Mouse (Mus musculus): ENCODE data around the gene Plagl1. TPM values are rescaled to one million over a fixed set of nuclear protein-coding genes. Genes with fewer than 3 reads are reported as not detected.

Plagl1 gene
- polyA plus RNA-seq, 1 experiment from 2014 or later: 55.8 TPM

DNA sequence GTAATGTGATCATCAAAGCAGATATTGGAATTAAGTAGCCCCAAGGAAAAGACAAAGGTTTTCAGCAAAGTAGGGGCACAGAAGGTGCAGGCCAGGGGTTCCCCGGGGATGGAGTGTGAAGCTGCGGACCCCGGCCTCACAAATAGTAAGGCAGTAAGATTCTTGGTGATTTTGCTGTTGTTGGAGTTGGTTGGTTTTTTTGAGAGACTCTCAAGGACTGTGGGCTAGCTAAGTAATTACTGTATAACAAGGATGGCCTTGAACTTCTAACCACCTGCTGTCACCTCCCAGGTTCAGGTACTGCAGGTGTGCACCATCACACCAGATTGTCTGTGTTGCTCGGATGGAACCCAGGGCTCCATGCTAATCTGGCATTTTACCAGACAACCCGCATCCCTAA lies 30.9 kb upstream of the Plagl1 start:
- H3K27me3 ChIP-seq (ENCODE audit: control insufficient read depth, insufficient read depth, low read length): no peaks in the 10 kb centered on the region
- no peaks in the 10 kb centered on the region for H3K4me1 ChIP-seq (ENCODE audit: control insufficient read depth, insufficient read depth, low read length)
- H3K9me3 ChIP-seq (ENCODE audit: control insufficient read depth, low read length): no peaks in the 10 kb centered on the region
- H3K9ac ChIP-seq (replicated peaks; ENCODE audit: low read length): no peak overlapping the region
- H3K4me2 ChIP-seq (ENCODE audit: low read length): no peak overlapping the region
- no peak overlapping the region for H3K4me3 ChIP-seq (replicated peaks; ENCODE audit: low read depth, low read length)
- no peak for DNase-seq
- no peak overlapping the region for H3K27ac ChIP-seq (replicated peaks; ENCODE audit: low read depth, low read length)
- WGBS: 95% methylated on average over 5 of the region's 5 CpGs
- H3K36me3 ChIP-seq (ENCODE audit: control insufficient read depth, insufficient read depth, low read length): no peaks in the 10 kb centered on the region
- ATAC-seq (ENCODE audit: low FRiP score, low TSS enrichment): no peak

DNA sequence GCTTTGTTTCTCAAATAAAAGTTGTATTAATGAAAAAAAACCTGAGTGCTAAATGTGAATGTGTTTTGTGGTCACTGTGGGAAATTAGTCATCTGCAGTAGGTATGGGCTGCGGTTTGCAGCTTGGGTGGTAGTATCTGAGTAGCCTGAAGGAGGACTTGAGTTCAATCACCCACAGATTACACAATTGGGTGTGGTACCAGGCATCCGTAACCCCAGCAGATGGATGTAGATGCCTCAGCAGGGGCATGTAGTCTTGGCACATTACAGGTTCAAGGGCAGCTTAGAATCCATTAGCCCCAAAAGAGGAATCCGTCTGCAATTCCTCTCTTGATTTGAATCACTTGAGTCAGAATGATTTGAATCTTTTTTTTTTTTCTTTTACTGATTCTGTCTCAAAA lies 25.0 kb upstream of the Plagl1 start:
- Histone ChIP-seq H3K4me3 (replicated peaks; ENCODE audit: low read depth, low read length) (no peak overlapping the region), H3K9me3 (ENCODE audit: control insufficient read depth, low read length) (no peaks in the 10 kb centered on the region), H3K9ac (replicated peaks; ENCODE audit: low read length) (no peak overlapping the region), H3K27me3 (ENCODE audit: control insufficient read depth, insufficient read depth, low read length) (no peaks in the 10 kb centered on the region), H3K4me1 (ENCODE audit: control insufficient read depth, insufficient read depth, low read length) (no peaks in the 10 kb centered on the region), H3K27ac (replicated peaks; ENCODE audit: low read depth, low read length) (no peak overlapping the region), H3K4me2 (ENCODE audit: low read length) (no peak overlapping the region), H3K36me3 (ENCODE audit: control insufficient read depth, insufficient read depth, low read length) (no peaks in the 10 kb centered on the region)
- no peak for DNase-seq
- ATAC-seq (ENCODE audit: low FRiP score, low TSS enrichment): no peak
- 89% methylated on average over 3 of the region's 3 CpGs for WGBS

DNA sequence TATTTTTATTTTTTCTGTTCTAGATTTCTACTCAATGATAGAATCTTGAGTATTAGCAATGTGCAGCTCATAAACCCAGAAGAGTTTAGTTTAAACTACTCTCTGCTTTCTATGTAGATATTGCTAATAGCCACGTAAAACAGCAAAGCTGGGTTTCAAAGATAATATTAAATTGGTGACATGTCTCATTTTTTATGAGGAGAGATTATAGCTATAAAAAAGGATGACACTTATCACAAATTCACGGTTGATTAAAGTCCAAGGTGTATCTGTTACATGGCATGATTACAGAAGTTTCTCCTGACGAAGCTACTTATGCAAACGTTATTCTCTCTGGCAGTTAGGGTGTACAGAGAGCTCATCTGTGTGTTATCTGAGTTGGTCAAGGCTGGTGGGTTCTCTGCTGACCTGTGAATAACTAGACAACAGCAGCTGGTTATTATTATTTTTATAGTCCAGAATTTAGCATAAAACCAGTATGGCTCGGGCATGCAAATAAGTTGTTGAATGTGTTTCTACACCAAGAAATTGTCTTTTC lies 20.6 kb upstream of the Plagl1 start:
- Histone ChIP-seq H3K9ac (replicated peaks; ENCODE audit: low read length) (no peak overlapping the region), H3K36me3 (ENCODE audit: control insufficient read depth, insufficient read depth, low read length) (no peaks in the 10 kb centered on the region), H3K4me2 (ENCODE audit: low read length) (no peak overlapping the region), H3K27me3 (ENCODE audit: control insufficient read depth, insufficient read depth, low read length) (no peaks in the 10 kb centered on the region), H3K9me3 (ENCODE audit: control insufficient read depth, low read length) (no peaks in the 10 kb centered on the region), H3K4me3 (replicated peaks; ENCODE audit: low read depth, low read length) (no peak overlapping the region), H3K27ac (replicated peaks; ENCODE audit: low read depth, low read length) (no peak overlapping the region), H3K4me1 (ENCODE audit: control insufficient read depth, insufficient read depth, low read length) (no peaks in the 10 kb centered on the region)
- WGBS: 88% methylated on average over 5 of the region's 5 CpGs
- ATAC-seq (ENCODE audit: low FRiP score, low TSS enrichment) (no peak), DNase-seq (no peak)

DNA sequence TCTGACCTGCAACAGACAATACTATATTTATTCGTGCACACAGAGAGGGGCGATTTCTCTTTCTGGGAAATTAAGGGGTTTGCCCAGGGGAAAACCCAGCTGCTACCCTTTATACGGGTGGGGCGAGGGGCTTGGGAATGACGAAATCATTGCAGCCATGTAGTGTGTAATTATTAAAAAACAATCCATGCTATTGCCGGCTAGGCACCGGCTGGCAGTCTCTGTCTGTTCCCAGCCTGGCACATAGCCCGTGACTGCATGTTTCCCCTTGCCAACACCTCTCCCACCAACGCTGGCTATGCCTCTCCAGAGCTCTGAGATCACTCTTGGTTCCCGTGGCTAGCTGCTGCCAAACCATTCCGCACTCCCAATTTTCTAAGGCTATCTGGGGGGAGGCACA lies 15.6 kb upstream of the Plagl1 start:
- DNase-seq (peak; percentile 26), ATAC-seq (ENCODE audit: low FRiP score, low TSS enrichment) (no peak)
- no peak overlapping the region for H3K9ac ChIP-seq (replicated peaks; ENCODE audit: low read length)
- no peaks in the 10 kb centered on the region for H3K27me3 ChIP-seq (ENCODE audit: control insufficient read depth, insufficient read depth, low read length)
- 85% methylated on average over 11 of the region's 11 CpGs for WGBS
- H3K27ac ChIP-seq (replicated peaks; ENCODE audit: low read depth, low read length): no peak overlapping the region
- H3K4me2 ChIP-seq (ENCODE audit: low read length): no peak overlapping the region
- H3K9me3 ChIP-seq (ENCODE audit: control insufficient read depth, low read length): no peaks in the 10 kb centered on the region
- no peak overlapping the region for H3K4me3 ChIP-seq (replicated peaks; ENCODE audit: low read depth, low read length)
- no peaks in the 10 kb centered on the region for H3K4me1 ChIP-seq (ENCODE audit: control insufficient read depth, insufficient read depth, low read length)
- H3K36me3 ChIP-seq (ENCODE audit: control insufficient read depth, insufficient read depth, low read length): no peaks in the 10 kb centered on the region

DNA sequence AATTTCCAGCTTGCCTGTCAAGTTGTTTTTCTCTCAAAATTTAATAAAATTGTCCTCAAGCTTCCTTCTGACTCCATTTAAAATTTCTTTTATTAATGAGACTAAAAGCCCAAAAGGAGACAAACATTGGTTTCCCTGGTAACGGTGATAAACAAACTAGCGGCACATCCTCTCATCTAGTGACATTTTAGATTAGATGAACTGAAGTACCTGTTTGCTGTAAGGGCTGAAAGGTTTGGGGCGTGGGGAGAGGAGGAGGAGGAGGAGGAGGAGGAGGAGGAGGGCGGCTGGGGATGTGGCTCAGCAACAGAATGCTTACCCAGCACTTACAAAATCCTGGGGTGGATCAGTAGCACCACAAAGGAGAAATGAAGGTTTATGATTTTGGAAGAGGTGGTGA lies 12.5 kb upstream of the Plagl1 start:
- DNase-seq (peak; percentile 15), ATAC-seq (ENCODE audit: low FRiP score, low TSS enrichment) (no peak)
- H3K9me3 ChIP-seq (ENCODE audit: control insufficient read depth, low read length): no peaks in the 10 kb centered on the region
- H3K4me3 ChIP-seq (replicated peaks; ENCODE audit: low read depth, low read length): no peak overlapping the region
- H3K4me1 ChIP-seq (ENCODE audit: control insufficient read depth, insufficient read depth, low read length): no peaks in the 10 kb centered on the region
- no peak overlapping the region for H3K27ac ChIP-seq (replicated peaks; ENCODE audit: low read depth, low read length)
- no peaks in the 10 kb centered on the region for H3K27me3 ChIP-seq (ENCODE audit: control insufficient read depth, insufficient read depth, low read length)
- no peaks in the 10 kb centered on the region for H3K36me3 ChIP-seq (ENCODE audit: control insufficient read depth, insufficient read depth, low read length)
- H3K4me2 ChIP-seq (ENCODE audit: low read length): no peak overlapping the region
- no peak overlapping the region for H3K9ac ChIP-seq (replicated peaks; ENCODE audit: low read length)
- WGBS: 48% methylated on average over 4 of the region's 4 CpGs

- no peak for ATAC-seq (ENCODE audit: low FRiP score, low TSS enrichment)
- Histone ChIP-seq H3K4me2 (ENCODE audit: low read length) (no peak overlapping the region), H3K4me3 (replicated peaks; ENCODE audit: low read depth, low read length) (no peak overlapping the region), H3K9ac (replicated peaks; ENCODE audit: low read length) (no peak overlapping the region), H3K27me3 (ENCODE audit: control insufficient read depth, insufficient read depth, low read length) (peaks cover 17% of the 10 kb centered on the region), H3K4me1 (ENCODE audit: control insufficient read depth, insufficient read depth, low read length) (peaks cover 7% of the 10 kb centered on the region), H3K36me3 (ENCODE audit: control insufficient read depth, insufficient read depth, low read length) (no peaks in the 10 kb centered on the region), H3K27ac (replicated peaks; ENCODE audit: low read depth, low read length) (no peak overlapping the region), H3K9me3 (ENCODE audit: control insufficient read depth, low read length) (no peaks in the 10 kb centered on the region)
- WGBS: 86% methylated on average over 6 of the region's 6 CpGs
- DNase-seq: no peak
These were observed 3.4 kb upstream of the Plagl1 start for GRCm38 (mm10) chr10:13056863-13057381.

GRCm38 (mm10) chr10:13060821-13061671 lies 742 bp downstream of the Plagl1 start:
- Histone ChIP-seq H3K9ac (replicated peaks; ENCODE audit: low read length) (peak overlapping the region; percentile 57; the same call in 1 of the 2 replicates), H3K27ac (replicated peaks; ENCODE audit: low read depth, low read length) (no peak overlapping the region), H3K4me2 (ENCODE audit: low read length) (peak overlapping the region; percentile 85), H3K4me3 (replicated peaks; ENCODE audit: low read depth, low read length) (peak overlapping the region; percentile 42), H3K36me3 (ENCODE audit: control insufficient read depth, insufficient read depth, low read length) (no peaks in the 10 kb centered on the region), H3K9me3 (ENCODE audit: control insufficient read depth, low read length) (no peaks in the 10 kb centered on the region), H3K4me1 (ENCODE audit: control insufficient read depth, insufficient read depth, low read length) (peaks cover 7% of the 10 kb centered on the region), H3K27me3 (ENCODE audit: control insufficient read depth, insufficient read depth, low read length) (peaks cover 18% of the 10 kb centered on the region)
- peak; percentile 60 for DNase-seq
- WGBS: 6% methylated on average over 46 of the region's 46 CpGs
- peak; percentile 55; the same call in 1 of the 2 replicates for ATAC-seq (ENCODE audit: low FRiP score, low TSS enrichment)

GRCm38 (mm10) chr10:13062373-13062772 lies 2.1 kb downstream of the Plagl1 start:
- no peaks in the 10 kb centered on the region for H3K36me3 ChIP-seq (ENCODE audit: control insufficient read depth, insufficient read depth, low read length)
- H3K27me3 ChIP-seq (ENCODE audit: control insufficient read depth, insufficient read depth, low read length): peaks cover 18% of the 10 kb centered on the region
- no peak overlapping the region for H3K9ac ChIP-seq (replicated peaks; ENCODE audit: low read length)
- no peak overlapping the region for H3K27ac ChIP-seq (replicated peaks; ENCODE audit: low read depth, low read length)
- DNase-seq (peak; percentile 22), ATAC-seq (ENCODE audit: low FRiP score, low TSS enrichment) (no peak)
- no peaks in the 10 kb centered on the region for H3K9me3 ChIP-seq (ENCODE audit: control insufficient read depth, low read length)
- 45% methylated on average over 8 of the region's 8 CpGs for WGBS
- H3K4me3 ChIP-seq (replicated peaks; ENCODE audit: low read depth, low read length): no peak overlapping the region
- H3K4me2 ChIP-seq (ENCODE audit: low read length): no peak overlapping the region
- peaks cover 7% of the 10 kb centered on the region for H3K4me1 ChIP-seq (ENCODE audit: control insufficient read depth, insufficient read depth, low read length)

- peaks cover 7% of the 10 kb centered on the region for H3K4me1 ChIP-seq (ENCODE audit: control insufficient read depth, insufficient read depth, low read length)
- H3K27me3 ChIP-seq (ENCODE audit: control insufficient read depth, insufficient read depth, low read length): peaks cover 18% of the 10 kb centered on the region
- no peaks in the 10 kb centered on the region for H3K9me3 ChIP-seq (ENCODE audit: control insufficient read depth, low read length)
- H3K27ac ChIP-seq (replicated peaks; ENCODE audit: low read depth, low read length): no peak overlapping the region
- no peak for ATAC-seq (ENCODE audit: low FRiP score, low TSS enrichment)
- no peak overlapping the region for H3K4me2 ChIP-seq (ENCODE audit: low read length)
- no peak overlapping the region for H3K4me3 ChIP-seq (replicated peaks; ENCODE audit: low read depth, low read length)
- WGBS: 35% methylated on average over 7 of the region's 7 CpGs
- no peaks in the 10 kb centered on the region for H3K36me3 ChIP-seq (ENCODE audit: control insufficient read depth, insufficient read depth, low read length)
- DNase-seq: no peak
- no peak overlapping the region for H3K9ac ChIP-seq (replicated peaks; ENCODE audit: low read length)
These were observed 3.2 kb downstream of the Plagl1 start for GRCm38 (mm10) chr10:13063457-13063856.

All from midbrain, embryonic 14.5 days (tissue).